Mouse (Mus musculus): ENCODE data around the gene Adgrf5. TPM values are rescaled to one million over a fixed set of nuclear protein-coding genes. Genes with fewer than 3 reads are reported as not detected.

The Adgrf5 gene
- total and polyA plus RNA-seq, 3 experiments, result not detected

GRCm38 (mm10) chr17:43365297-43365696 is 5.0 kb downstream of the Adgrf5 start:
- Histone ChIP-seq H3K27me3 (replicated peaks) (no peaks in the 10 kb centered on the region), H3K9ac (ENCODE audit: insufficient read depth, low read depth) (no peak overlapping the region), H3K27ac (ENCODE audit: insufficient read depth, low read depth) (no peak overlapping the region), H3K4me3 (replicated peaks in 1 of 3; ENCODE audit: low read depth in 2 of 3, low read length in 2 of 3, poor library complexity in 1 of 3) (no peak overlapping the region), H3K4me2 (ENCODE audit: insufficient read depth, low read depth, poor library complexity, severe bottlenecking) (no peak overlapping the region), H3K36me3 (replicated peaks in 1 of 2; ENCODE audit: control insufficient read depth in 1 of 2, insufficient read depth in 1 of 2, low read length in 1 of 2) (no peaks in the 10 kb centered on the region), H3K79me2 (replicated peaks; ENCODE audit: control insufficient read depth, extremely low read depth, insufficient read depth, poor library complexity, severe bottlenecking) (no peaks in the 10 kb centered on the region), H3K9me3 (replicated peaks; ENCODE audit: low read length) (peaks cover 43% of the 10 kb centered on the region), H3K4me1 (ENCODE audit: control insufficient read depth in 1 of 2, insufficient read depth in 2 of 2) (no peaks in the 10 kb centered on the region; a peak in 1 of 4 replicates)
- no peak for TF ChIP-seq ZKSCAN1 (IDR thresholded peaks at IDR 0.05; ENCODE audit: borderline replicate concordance, low read depth, low read length)
- no peak for TF ChIP-seq ETS1 (conservative IDR thresholded peaks at IDR 0.05; ENCODE audit: low read depth, low read length)
- no peak for TF ChIP-seq TBP (conservative IDR thresholded peaks at IDR 0.05; ENCODE audit: low read depth, low read length)
- TF ChIP-seq ELF1 (IDR thresholded peaks at IDR 0.05; ENCODE audit: low read depth, low read length), result no peak
- no peak for TF ChIP-seq JUN (IDR thresholded peaks at IDR 0.05; ENCODE audit: insufficient read depth, low read depth, low read length)
- no peak for TF ChIP-seq JUND (conservative IDR thresholded peaks at IDR 0.05; ENCODE audit: low read depth, low read length)
- in situ Hi-C loops (cut with MboI; ENCODE audit: low pct_ligation_motif_present, low pct_unique_long_range_greater_than_20kb, low sequenced_read_pairs), result no loop called here
- no peak for DNase-seq (ENCODE audit: extremely low read depth)
- dilution Hi-C loops (cut with MboI; ENCODE audit: extremely low pct_ligation_motif_present, extremely low pct_unique_long_range_greater_than_20kb, low sequenced_read_pairs), result no loop called here

DNA sequence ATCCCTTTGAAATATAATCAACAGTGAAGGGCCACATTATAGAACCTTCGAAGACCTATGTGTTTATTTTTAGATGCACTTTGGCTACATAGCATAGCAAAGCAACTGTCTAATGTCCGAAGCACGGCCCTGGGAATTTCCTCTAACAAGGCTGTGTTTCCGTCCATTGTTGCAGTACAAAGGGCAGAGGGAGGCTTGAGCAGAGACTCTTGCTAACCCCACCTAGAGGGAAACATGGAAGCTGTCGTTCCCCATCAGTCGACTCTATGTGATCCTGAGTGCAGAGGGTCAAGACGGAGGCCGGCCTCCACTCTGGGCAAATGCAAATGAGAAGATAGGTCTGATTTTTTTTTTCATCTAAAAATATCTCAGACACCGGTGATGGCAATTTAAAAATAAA is 6.2 kb downstream of the Adgrf5 start:
- H3K9ac ChIP-seq (ENCODE audit: insufficient read depth, low read depth), result no peak overlapping the region
- dilution Hi-C loops (cut with MboI; ENCODE audit: extremely low pct_ligation_motif_present, extremely low pct_unique_long_range_greater_than_20kb, low sequenced_read_pairs) (no loop called here), in situ Hi-C loops (cut with MboI; ENCODE audit: low pct_ligation_motif_present, low pct_unique_long_range_greater_than_20kb, low sequenced_read_pairs) (no loop called here)

GRCm38 (mm10) chr17:43368171-43368576 is 7.9 kb downstream of the Adgrf5 start:
- Histone ChIP-seq H3K9me3 (replicated peaks; ENCODE audit: low read length) (peaks cover 33% of the 10 kb centered on the region), H3K27me3 (replicated peaks) (no peaks in the 10 kb centered on the region), H3K4me3 (replicated peaks in 1 of 3; ENCODE audit: low read depth in 2 of 3, low read length in 2 of 3, poor library complexity in 1 of 3) (no peak overlapping the region), H3K79me2 (replicated peaks; ENCODE audit: control insufficient read depth, extremely low read depth, insufficient read depth, poor library complexity, severe bottlenecking) (no peaks in the 10 kb centered on the region), H3K4me1 (ENCODE audit: control insufficient read depth in 1 of 2, insufficient read depth in 2 of 2) (no peaks in the 10 kb centered on the region; a peak in 1 of 4 replicates), H3K27ac (ENCODE audit: insufficient read depth, low read depth) (no peak overlapping the region), H3K9ac (ENCODE audit: insufficient read depth, low read depth) (no peak overlapping the region), H3K36me3 (replicated peaks in 1 of 2; ENCODE audit: control insufficient read depth in 1 of 2, insufficient read depth in 1 of 2, low read length in 1 of 2) (no peaks in the 10 kb centered on the region), H3K4me2 (ENCODE audit: insufficient read depth, low read depth, poor library complexity, severe bottlenecking) (no peak overlapping the region)
- in situ Hi-C loops (cut with MboI; ENCODE audit: low pct_ligation_motif_present, low pct_unique_long_range_greater_than_20kb, low sequenced_read_pairs) (no loop called here), dilution Hi-C loops (cut with MboI; ENCODE audit: extremely low pct_ligation_motif_present, extremely low pct_unique_long_range_greater_than_20kb, low sequenced_read_pairs) (no loop called here)
- DNase-seq (ENCODE audit: extremely low read depth), result no peak
- TF ChIP-seq POLR2AphosphoS2 (IDR thresholded peaks at IDR 0.05; ENCODE audit: low read depth, low read length), result no peak
- TF ChIP-seq JUN (IDR thresholded peaks at IDR 0.05; ENCODE audit: insufficient read depth, low read depth, low read length), result no peak
- TF ChIP-seq BHLHE40 (IDR thresholded peaks at IDR 0.05; ENCODE audit: low read depth, low read length), result no peak
- no peak for TF ChIP-seq NELFE (IDR thresholded peaks at IDR 0.05; ENCODE audit: low read depth, low read length)
- no peak for TF ChIP-seq MYC (IDR thresholded peaks at IDR 0.05; ENCODE audit: low read depth, low read length)
- TF ChIP-seq IRF4 (IDR thresholded peaks at IDR 0.05; ENCODE audit: low read depth, low read length), result no peak
- TF ChIP-seq TCF12 (IDR thresholded peaks at IDR 0.05; ENCODE audit: low read depth, low read length), result no peak
- no peak for TF ChIP-seq CHD2 (IDR thresholded peaks at IDR 0.05; ENCODE audit: low read length)

More for the DNA sequence above, 6.2 kb downstream of the Adgrf5 start:
- Histone ChIP-seq H3K36me3 (replicated peaks in 1 of 2; ENCODE audit: control insufficient read depth in 1 of 2, insufficient read depth in 1 of 2, low read length in 1 of 2) (no peaks in the 10 kb centered on the region), H3K4me2 (ENCODE audit: insufficient read depth, low read depth, poor library complexity, severe bottlenecking) (no peak overlapping the region), H3K4me1 (ENCODE audit: control insufficient read depth in 1 of 2, insufficient read depth in 2 of 2) (no peaks in the 10 kb centered on the region; a peak in 1 of 4 replicates), H3K4me3 (replicated peaks in 1 of 3; ENCODE audit: low read depth in 2 of 3, low read length in 2 of 3, poor library complexity in 1 of 3) (no peak overlapping the region), H3K27me3 (replicated peaks) (no peaks in the 10 kb centered on the region), H3K79me2 (replicated peaks; ENCODE audit: control insufficient read depth, extremely low read depth, insufficient read depth, poor library complexity, severe bottlenecking) (no peaks in the 10 kb centered on the region), H3K9me3 (replicated peaks; ENCODE audit: low read length) (peaks cover 42% of the 10 kb centered on the region), H3K27ac (ENCODE audit: insufficient read depth, low read depth) (no peak overlapping the region)
- DNase-seq (ENCODE audit: extremely low read depth), result no peak
- TF ChIP-seq TCF12 (IDR thresholded peaks at IDR 0.05; ENCODE audit: low read depth, low read length) (no peak), ETS1 (conservative IDR thresholded peaks at IDR 0.05; ENCODE audit: low read depth, low read length) (no peak), ZMIZ1 (IDR thresholded peaks at IDR 0.05; ENCODE audit: low read depth, low read length) (no peak)

Data from CH12.LX (cell line).